ENCODE assay signal across 8 mouse cellular contexts in genomic region chr6:125191332-125192015, GRCm38 (mm10). TPM values are rescaled to one million over a fixed set of nuclear protein-coding genes. Genes with fewer than 3 reads are reported as not detected.
A peak's percentile ranks its signal among the peaks of the same experiment; 100 is the strongest.
DNase-seq lines count a peak whose midpoint lies in the region; ATAC-seq and TF ChIP-seq lines count a peak whose summit lies in the region.

TSS of gene Ncapd2 (minus strand) at chr6:125191701.
TSS of gene Mrpl51 (plus strand) at chr6:125191801.

- peak within 1 kb of the TSS; percentile 78 for H3K4me3 ChIP-seq in heart, embryonic 12.5 days
- peak within 1 kb of the TSS; percentile 63 for H3K4me3 ChIP-seq in kidney, postnatal 0 days (replicated peaks; ENCODE audit: low read depth, low read length)
- H3K4me3 ChIP-seq in liver, embryonic 11.5 days (ENCODE audit: low read depth, low read length), result peak within 1 kb of the TSS; percentile 75
- H3K4me3 ChIP-seq in stomach, embryonic 14.5 days (ENCODE audit: low read depth, low read length), result peak within 1 kb of the TSS; percentile 55

- H3K27me3 ChIP-seq in heart, embryonic 12.5 days (replicated peaks), result no peaks in the 10 kb centered on the region
- no peaks in the 10 kb centered on the region for H3K27me3 ChIP-seq in kidney, postnatal 0 days (ENCODE audit: insufficient read depth, low read length)
- no peaks in the 10 kb centered on the region for H3K27me3 ChIP-seq in liver, embryonic 11.5 days (replicated peaks; ENCODE audit: control insufficient read depth, insufficient read depth, low read length)
- H3K27me3 ChIP-seq in stomach, embryonic 14.5 days (ENCODE audit: control insufficient read depth, insufficient read depth, low read length), result no peaks in the 10 kb centered on the region

- peaks cover 58% of the 10 kb centered on the region for H3K36me3 ChIP-seq in heart, embryonic 12.5 days
- peaks cover 25% of the 10 kb centered on the region for H3K36me3 ChIP-seq in kidney, postnatal 0 days (ENCODE audit: insufficient read depth, low read length)
- peaks cover 45% of the 10 kb centered on the region for H3K36me3 ChIP-seq in liver, embryonic 11.5 days (ENCODE audit: control insufficient read depth, insufficient read depth, low read length)
- peaks cover 46% of the 10 kb centered on the region for H3K36me3 ChIP-seq in stomach, embryonic 14.5 days (ENCODE audit: control insufficient read depth, insufficient read depth, low read length)

- H3K4me1 ChIP-seq in heart, embryonic 12.5 days (replicated peaks), result peaks cover 15% of the 10 kb centered on the region
- 0 out of 2 replicates have a peak, but pooled peaks cover 6% of the 10 kb centered on the region for H3K4me1 ChIP-seq in kidney, postnatal 0 days (replicated peaks; ENCODE audit: insufficient read depth, low read length)
- peaks cover 3% of the 10 kb centered on the region; the same call in 1 of the 2 replicates for H3K4me1 ChIP-seq in liver, embryonic 11.5 days (replicated peaks; ENCODE audit: control insufficient read depth, insufficient read depth, low read length)
- H3K4me1 ChIP-seq in stomach, embryonic 14.5 days (ENCODE audit: control insufficient read depth, insufficient read depth, low read length), result peaks cover 3% of the 10 kb centered on the region; the same call in 1 of the 2 replicates

- peak within 1 kb of the TSS; percentile 88 for H3K9ac ChIP-seq in heart, embryonic 12.5 days
- peak within 1 kb of the TSS; percentile 70 for H3K9ac ChIP-seq in kidney, postnatal 0 days (ENCODE audit: low read depth, low read length)
- peak within 1 kb of the TSS; percentile 93 for H3K9ac ChIP-seq in liver, embryonic 11.5 days (ENCODE audit: low read depth, low read length)
- H3K9ac ChIP-seq in stomach, embryonic 14.5 days (replicated peaks; ENCODE audit: low read depth, low read length), result peak within 1 kb of the TSS; percentile 69

- no peaks in the 10 kb centered on the region for H3K9me3 ChIP-seq in heart, embryonic 12.5 days (replicated peaks)
- H3K9me3 ChIP-seq in kidney, postnatal 0 days (replicated peaks; ENCODE audit: low read length), result no peaks in the 10 kb centered on the region
- H3K9me3 ChIP-seq in liver, embryonic 11.5 days (ENCODE audit: control insufficient read depth, low read length), result no peaks in the 10 kb centered on the region
- no peaks in the 10 kb centered on the region for H3K9me3 ChIP-seq in stomach, embryonic 14.5 days (ENCODE audit: control insufficient read depth, low read depth, low read length)

- under 1% methylated on average over 54 of the region's 54 CpGs for WGBS in heart, embryonic 12.5 days
- under 1% methylated on average over 54 of the region's 54 CpGs for WGBS in kidney, postnatal 0 days
- WGBS in liver, embryonic 11.5 days, result under 1% methylated on average over 54 of the region's 54 CpGs
- WGBS in stomach, embryonic 14.5 days, result under 1% methylated on average over 54 of the region's 54 CpGs

- peak; percentile 99 for DNase-seq in CD4-positive helper T cell, adult 2 months (ENCODE audit: low read depth, low spot score)
- DNase-seq in brain, embryonic 18.5 days (ENCODE audit: low read depth, low spot score), result peak; percentile 95
- DNase-seq in kidney, postnatal 0 days (ENCODE audit: low spot score), result peak; percentile 98
- DNase-seq in liver, embryonic 11.5 days (ENCODE audit: low spot score), result peak; percentile 96
- peak; percentile 99 for DNase-seq in naive thymus-derived CD4-positive, alpha-beta T cell, adult 2 months (ENCODE audit: low read depth)

- peak; percentile 46 for TF ChIP-seq CTCF in kidney, postnatal 0 days (IDR thresholded peaks at IDR 0.05; ENCODE audit: low read depth)

- H3K4me2 ChIP-seq in heart, embryonic 12.5 days, result peak within 1 kb of the TSS; percentile 81
- peak within 1 kb of the TSS; percentile 90 for H3K4me2 ChIP-seq in kidney, postnatal 0 days (ENCODE audit: low read length)
- H3K4me2 ChIP-seq in liver, embryonic 11.5 days, result peak within 1 kb of the TSS; percentile 86
- peak within 1 kb of the TSS; percentile 94 for H3K4me2 ChIP-seq in stomach, embryonic 14.5 days (replicated peaks; ENCODE audit: low read depth, low read length)

- ATAC-seq in erythroid progenitor cell, adult 5-6 weeks (replicated peaks; ENCODE audit: low FRiP score, poor library complexity, severe bottlenecking), result peak; percentile 91
- peak; percentile 96 for ATAC-seq in heart, embryonic 12.5 days (ENCODE audit: insufficient number of reproducible peaks, low FRiP score)
- ATAC-seq in kidney, postnatal 0 days (replicated peaks; ENCODE audit: low FRiP score, low read depth), result peak; percentile 98
- ATAC-seq in liver, embryonic 11.5 days (replicated peaks; ENCODE audit: low FRiP score), result peak; percentile 91
- ATAC-seq in stomach, embryonic 14.5 days (ENCODE audit: insufficient number of reproducible peaks, insufficient read depth, low FRiP score, low read depth), result peak; percentile 98

- peak within 1 kb of the TSS; percentile 100 for H3K27ac ChIP-seq in heart, embryonic 12.5 days (ENCODE audit: poor library complexity, severe bottlenecking)
- peak within 1 kb of the TSS; percentile 98 for H3K27ac ChIP-seq in kidney, postnatal 0 days
- peak within 1 kb of the TSS; percentile 100 for H3K27ac ChIP-seq in liver, embryonic 11.5 days (ENCODE audit: low read depth, low read length)
- H3K27ac ChIP-seq in stomach, embryonic 14.5 days (ENCODE audit: low read length), result peak within 1 kb of the TSS; percentile 96

RNA-seq across cellular contexts. Expression of gene Ncapd2, which starts in this region (rescaled TPM):
- 953 and 1,019 TPM in 2 replicates for total RNA-seq in erythroid progenitor cell, adult 5-6 weeks (2015; ENCODE audit: low replicate concordance)
- total RNA-seq in erythroid progenitor cell, adult 5-6 weeks (2017; ENCODE audit: low replicate concordance), result 924 and 1,011 TPM in 2 replicates
- 99.0 and 112 TPM in 2 replicates for polyA plus RNA-seq in heart, embryonic 12.5 days (2016; fragmentation: Nextera tagmentation; extraction: Ambion mirVana)
- 43.8 and 48.0 TPM in 2 replicates for polyA plus RNA-seq in kidney, postnatal 0 days (2015; fragmentation: Nextera tagmentation; extraction: Ambion mirVana)
- polyA plus RNA-seq in liver, embryonic 11.5 days (2014; fragmentation: Nextera tagmentation; extraction: Ambion mirVana), result 150 and 158 TPM in 2 replicates
- polyA plus RNA-seq in stomach, embryonic 14.5 days (2014; fragmentation: Nextera tagmentation; extraction: Ambion mirVana), result 107 and 109 TPM in 2 replicates

RNA-seq across cellular contexts. Expression of gene Mrpl51, which starts in this region (rescaled TPM):
- total RNA-seq in erythroid progenitor cell, adult 5-6 weeks (2015; ENCODE audit: low replicate concordance), result 63.3 and 85.8 TPM in 2 replicates
- total RNA-seq in erythroid progenitor cell, adult 5-6 weeks (2017; ENCODE audit: low replicate concordance), result 64.1 and 65.3 TPM in 2 replicates
- 217 and 218 TPM in 2 replicates for polyA plus RNA-seq in heart, embryonic 12.5 days (2016; fragmentation: Nextera tagmentation; extraction: Ambion mirVana)
- polyA plus RNA-seq in kidney, postnatal 0 days (2015; fragmentation: Nextera tagmentation; extraction: Ambion mirVana), result 275 and 288 TPM in 2 replicates
- 287 and 311 TPM in 2 replicates for polyA plus RNA-seq in liver, embryonic 11.5 days (2014; fragmentation: Nextera tagmentation; extraction: Ambion mirVana)
- polyA plus RNA-seq in stomach, embryonic 14.5 days (2014; fragmentation: Nextera tagmentation; extraction: Ambion mirVana), result 193 and 202 TPM in 2 replicates

Comparison
In these comparisons a context has a peak if more than half of its experiments do, and no peak if none do; other contexts are left out.
1. Peak in every context shown above with its lines: DNase-seq, ATAC-seq, H3K4me3 ChIP-seq and H3K27ac ChIP-seq.